ENCODE assay signal across 8 mouse cellular contexts in the genomic region with DNA sequence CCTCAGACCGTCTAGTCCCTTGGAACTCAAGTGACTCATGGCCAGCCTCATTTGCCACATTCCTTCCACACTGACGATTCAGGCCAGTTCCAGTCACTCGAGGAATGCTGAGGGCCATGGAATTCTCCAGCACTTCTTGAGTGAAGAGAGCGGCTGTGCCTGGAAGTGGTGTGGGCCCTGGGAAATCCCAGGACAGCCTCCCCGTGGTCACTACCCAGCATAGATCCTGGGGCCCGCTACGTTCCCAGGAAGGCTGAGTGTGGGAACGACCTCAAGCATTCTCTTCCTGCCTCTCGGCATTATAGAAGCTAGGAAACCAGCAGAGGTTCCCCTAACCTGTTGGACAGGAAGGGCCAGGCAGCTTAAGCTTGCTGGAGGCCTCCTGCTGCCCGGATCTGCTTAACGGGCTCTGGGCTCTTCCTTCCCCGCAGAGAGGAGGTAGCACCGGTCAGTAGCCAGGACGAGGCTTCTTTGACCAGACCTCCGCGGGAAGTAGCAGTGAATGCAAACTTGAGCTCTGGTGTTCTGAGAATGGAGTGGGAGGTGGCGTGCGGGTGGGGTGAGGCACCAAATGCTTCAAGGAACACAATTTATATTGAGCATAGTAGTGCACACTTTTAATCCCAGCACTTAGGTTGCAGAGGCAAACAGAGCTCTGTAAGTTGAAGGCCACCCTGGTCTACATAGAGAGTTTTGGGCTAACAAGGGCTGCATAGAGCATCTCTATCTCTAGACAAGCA.
A peak's percentile ranks its signal among the peaks of the same experiment; 100 is the strongest.
DNase-seq lines count a peak whose midpoint lies in the region; ATAC-seq and TF ChIP-seq lines count a peak whose summit lies in the region.

No protein-coding gene starts in this region.

- no peak for ATAC-seq in liver, embryonic 14.5 days (ENCODE audit: insufficient read depth)

- H3K9me3 ChIP-seq in liver, embryonic 14.5 days (ENCODE audit: control insufficient read depth, low read length): no peaks in the 10 kb centered on the region

- H3K4me3 ChIP-seq in gastrocnemius, adult 2 months: peak overlapping the region; percentile 42
- no peak overlapping the region for H3K4me3 ChIP-seq in liver, embryonic 14.5 days (ENCODE audit: insufficient read depth in 1 of 2, low read depth in 2 of 2, low read length in 2 of 2)

- H3K27ac ChIP-seq in gastrocnemius, adult 2 months: peak overlapping the region; percentile 57; the same call in 1 of the 2 replicates
- H3K27ac ChIP-seq in liver, embryonic 14.5 days: no peak overlapping the region

- no peak overlapping the region for H3K9ac ChIP-seq in liver, embryonic 14.5 days (replicated peaks)

- intact Hi-C loops in gastrocnemius, adult 2 months (cut with DNase I): no loop called here
- intact Hi-C loops in gastrocnemius, postnatal 14 days (cut with DNase I; ENCODE audit: low total_unique reads): no loop called here
- intact Hi-C loops in heart, postnatal 10 days (cut with DNase I): no loop called here

- no peak for TF ChIP-seq CTCF in gastrocnemius, adult 2 months (IDR thresholded peaks at IDR 0.05)
- TF ChIP-seq CTCF in liver, embryonic 14.5 days (IDR thresholded peaks at IDR 0.05; ENCODE audit: low read depth): no peak

- H3K4me2 ChIP-seq in liver, embryonic 14.5 days (ENCODE audit: low read depth): peak overlapping the region; percentile 13; the same call in 1 of the 2 replicates

- H3K27me3 ChIP-seq in liver, embryonic 14.5 days (ENCODE audit: control insufficient read depth, insufficient read depth, low read length): no peaks in the 10 kb centered on the region

- no peak for TF ChIP-seq EP300 in liver, embryonic 14.5 days (IDR thresholded peaks at IDR 0.05; ENCODE audit: low read depth)

- peak; percentile 25 for DNase-seq in gastrocnemius, adult 2 months
- no peak for DNase-seq in gastrocnemius, postnatal 14 days
- DNase-seq in ZHBTc4 (ENCODE audit: low read depth, low spot score): peak; percentile 40
- DNase-seq in heart, postnatal 10 days: peak; percentile 20 to 39
- DNase-seq in liver, embryonic 14.5 days (ENCODE audit: low read depth in 3 of 3, low spot score in 3 of 3): no peak
- DNase-seq in right cerebral cortex, postnatal 36 days (ENCODE audit: low spot score in 2 of 2): peak; percentile 18 to 37
- DNase-seq in c-Kit-positive CD71-positive TER-119-positive erythroid progenitor cells, embryonic 14.5 days (ENCODE audit: low spot score): no peak
- no peak for DNase-seq in ovary, postnatal 36 days (ENCODE audit: low spot score)

- 31% methylated on average over 18 of the region's 18 CpGs for WGBS in liver, embryonic 14.5 days (ENCODE audit: insufficient replicate concordance)

- no peaks in the 10 kb centered on the region for H3K36me3 ChIP-seq in liver, embryonic 14.5 days (replicated peaks; ENCODE audit: control insufficient read depth, insufficient read depth, low read depth)

- peaks cover 0 to 6% of the 10 kb centered on the region in 2 experiments; a peak in 1 of 4 replicates for H3K4me1 ChIP-seq in liver, embryonic 14.5 days (replicated peaks; ENCODE audit: control insufficient read depth in 2 of 2, insufficient read depth in 2 of 2, low read length in 1 of 2)

Comparison
In these comparisons a context has a peak if more than half of its experiments do, and no peak if none do; other contexts are left out.
1. DNase-seq: peak in gastrocnemius, adult 2 months (single experiment), ZHBTc4 (single experiment), heart, postnatal 10 days (2 of 2) and right cerebral cortex, postnatal 36 days (2 of 2); none in gastrocnemius, postnatal 14 days (single experiment), liver, embryonic 14.5 days (0 of 3), c-Kit-positive CD71-positive TER-119-positive erythroid progenitor cells, embryonic 14.5 days (single experiment) and ovary, postnatal 36 days (single experiment).